Mouse (Mus musculus) 3T3-L1 (cell line): ENCODE results near the gene Gpr26.

Experiments
- DNase-seq: peaks from one replicate; pipeline ENCODE4 v3.0.0-alpha.2; 2015; ENCODE audit warnings: low read depth, low spot score

The Gpr26 gene

GRCm38 (mm10) chr7:132025591-132025990, 59.3 kb downstream of the Gpr26 start:
- DNase-seq = no peak

DNA sequence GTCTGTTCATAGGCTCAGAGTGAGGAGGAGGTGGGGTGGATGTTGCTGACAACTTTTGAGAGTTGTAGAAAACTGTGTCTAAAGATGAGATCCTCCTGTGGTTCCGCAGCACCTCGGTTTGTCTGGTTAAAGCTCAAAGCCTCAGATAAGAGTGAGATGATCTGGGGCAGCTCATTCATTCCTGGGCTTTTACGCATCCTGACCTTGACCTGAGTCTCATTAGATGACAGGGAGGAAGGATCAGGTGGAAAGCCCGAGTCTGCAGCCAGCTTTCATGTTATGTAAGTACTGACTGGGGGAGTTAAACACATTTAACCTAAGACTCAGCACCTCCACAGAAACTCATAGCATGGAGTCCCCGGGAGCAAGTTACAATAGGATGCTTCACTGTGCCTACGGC, 60.4 kb downstream of the Gpr26 start:
- DNase-seq = no peak

DNA sequence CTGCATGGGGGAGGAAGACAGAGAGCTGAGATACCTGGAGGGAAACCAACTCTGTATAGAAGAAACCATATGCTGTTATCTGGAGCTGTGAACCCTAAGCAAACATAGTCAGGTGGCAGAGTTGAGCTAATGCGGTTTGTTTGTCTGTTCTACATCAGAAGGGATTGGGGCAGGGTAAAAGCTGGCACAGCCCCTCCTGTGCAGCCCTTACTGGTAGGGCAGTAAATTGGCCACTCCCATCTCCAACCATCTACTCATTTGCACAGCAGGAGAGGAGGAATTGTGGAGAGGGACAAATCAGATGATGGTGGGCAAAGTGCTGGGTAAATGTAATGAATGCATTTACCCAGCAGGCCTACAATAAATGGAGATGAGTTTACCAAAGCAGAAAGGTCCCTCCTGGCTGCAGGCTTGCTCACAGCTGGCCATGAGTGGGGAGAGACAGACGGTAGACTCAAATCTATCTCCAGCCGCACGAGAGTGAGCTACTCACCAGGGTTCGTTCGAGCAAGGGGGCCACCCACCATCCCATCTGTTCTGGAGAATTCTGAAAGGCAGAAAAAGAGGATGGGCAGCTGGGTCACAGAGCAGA, 65.8 kb downstream of the Gpr26 start:
- no peak for DNase-seq
